ENCODE assay signal across 17 mouse cellular contexts in the genomic region with DNA sequence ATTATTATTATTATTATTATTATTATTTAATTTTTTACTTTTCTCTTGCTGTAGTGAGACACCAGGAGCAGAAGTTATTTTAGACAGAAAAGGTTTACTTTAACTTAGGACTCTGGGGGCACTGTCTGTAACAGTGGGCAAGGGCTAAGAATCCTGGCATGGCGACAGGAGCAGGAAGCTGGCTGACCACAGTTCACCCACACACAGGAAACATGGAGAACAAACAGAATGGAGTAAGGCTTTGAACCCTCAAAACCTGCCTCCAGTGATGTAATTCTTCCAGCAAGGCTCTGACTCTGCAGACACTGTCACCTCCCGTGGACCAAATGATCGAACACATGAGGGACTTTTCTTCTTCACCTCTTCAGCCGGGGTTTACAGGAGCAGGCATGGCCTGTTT. TPM values are rescaled to one million over a fixed set of nuclear protein-coding genes. Genes with fewer than 3 reads are reported as not detected.
"Had no signal": no experiment of that assay in that cellular context is flagged by ENCODE, and none has a peak within 500 bp of the region (broad histone marks: within the 10 kb centered on the region; RNA-seq: fewer than 3 reads in every experiment).

No protein-coding gene starts in this region.

- DNase-seq: liver, postnatal 0 days; lung, adult 2 months; lung, postnatal 14 days; lung, postnatal 36 days; retina, postnatal 1 day; right cerebral cortex, adult 18-20 months; right cerebral cortex, postnatal 25 days; right cerebral cortex, postnatal 4 days; spleen, adult 18-20 months; thymus, adult 18-20 months; thymus, postnatal 14 days; thymus, postnatal 36 days had no signal

- ATAC-seq: liver, postnatal 0 days; lung, postnatal 0 days; midbrain, embryonic 13.5 days; midbrain, embryonic 15.5 days had no signal

RNA-seq across cellular contexts. Expression of a gene that starts 37.9 kb away (rescaled TPM):
- total RNA-seq: megakaryocyte, adult 5-6 weeks; megakaryocyte-erythroid progenitor cell, adult 5-6 weeks had no signal
